In genomic region chr16:31975258-31975657, GRCm38 (mm10) we compare ENCODE assay signal across 18 mouse cellular contexts. TPM values are rescaled to one million over a fixed set of nuclear protein-coding genes. Genes with fewer than 3 reads are reported as not detected.
"Had no signal": no experiment of that assay in that cellular context is flagged by ENCODE, and none has a peak within 500 bp of the region (broad histone marks: within the 10 kb centered on the region; RNA-seq: fewer than 3 reads in every experiment).

No protein-coding gene starts in this region.

- H3K27ac ChIP-seq: lung, embryonic 15.5 days; macrophage; midbrain, embryonic 13.5 days; midbrain, embryonic 15.5 days; neural tube, embryonic 12.5 days; stomach, embryonic 15.5 days; stomach, postnatal 0 days had no signal

- H3K4me3 ChIP-seq: lung, embryonic 15.5 days; megakaryocyte, embryonic 14.5 days; midbrain, embryonic 13.5 days; midbrain, embryonic 15.5 days; neural tube, embryonic 12.5 days; stomach, embryonic 15.5 days had no signal

- DNase-seq: lung, adult 2 months; lung, postnatal 14 days; lung, postnatal 36 days; right cerebral cortex, postnatal 14 days; thymus, adult 2 months; thymus, postnatal 25 days; thymus, postnatal 4 days had no signal

RNA-seq across cellular contexts. Expression of gene Pigz, which starts 41.6 kb away (rescaled TPM):
- total RNA-seq: megakaryocyte progenitor cell, adult 5-6 weeks; monocyte, adult 5-6 weeks; neutrophil, adult 5-6 weeks had no signal
